Mouse (Mus musculus) heart, postnatal 0 days (tissue): Measurements from ENCODE around the gene Nat8f1.

ENCODE experiments used
- CTCF ChIP-seq: IDR thresholded peaks from 2 replicates; pipeline ENCODE4 v1.5.1; 2016; ENCODE audit warnings: antibody characterized with exemption, control low read depth, low read depth
- EP300 ChIP-seq: IDR thresholded peaks from 2 replicates; pipeline ENCODE4 v1.6.1; 2016; ENCODE audit warnings: antibody characterized with exemption, low read depth

- TF ChIP-seq CTCF, result no peak
- TF ChIP-seq EP300, result no peak
These were observed 347 bp downstream of the Nat8f1 start for GRCm38 (mm10) chr6:85915141-85915538.
